Mouse (Mus musculus): Measurements from ENCODE around the gene Cpm.

DNA sequence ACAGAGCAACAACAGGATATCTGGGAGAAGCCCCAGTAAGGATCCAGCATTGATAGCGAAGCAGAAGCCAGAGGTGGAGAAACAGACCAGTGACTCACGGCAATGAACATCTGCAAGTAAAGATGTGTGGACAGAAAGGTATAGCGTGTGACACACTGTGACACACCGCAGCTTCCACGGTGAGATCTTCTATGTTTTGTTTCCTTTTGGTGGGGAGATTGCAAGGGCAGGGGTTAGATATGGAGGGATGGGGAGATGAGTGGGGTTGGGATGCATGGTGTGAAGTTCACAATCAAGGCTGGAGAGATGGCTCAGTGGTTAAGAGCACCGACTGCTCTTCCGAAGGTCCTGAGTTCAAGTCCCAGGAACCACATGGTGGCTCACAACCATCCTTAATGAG, 100.8 kb downstream of the Cpm start:
- TF ChIP-seq CTCF (IDR thresholded peaks at IDR 0.05; ENCODE audit: low read depth, low read length) (no peak), POLR2A (IDR thresholded peaks at IDR 0.05; ENCODE audit: extremely low read depth, insufficient read depth, low read length) (no peak)

Measured in liver, adult 2 months (tissue).